8 mouse cellular contexts compared by ENCODE assay signal in genomic region chr2:92330840-92331239, GRCm38 (mm10). TPM values are rescaled to one million over a fixed set of nuclear protein-coding genes. Genes with fewer than 3 reads are reported as not detected.
A peak's percentile ranks its signal among the peaks of the same experiment; 100 is the strongest.
DNase-seq lines count a peak whose midpoint lies in the region; ATAC-seq and TF ChIP-seq lines count a peak whose summit lies in the region.

No protein-coding gene starts in this region.

- peak; percentile 42 for DNase-seq in kidney, adult 9 months
- DNase-seq in A20 (ENCODE audit: low read depth, low spot score) (peak; percentile 61), CH12.LX (ENCODE audit: extremely low read depth) (peak; percentile 38)
- DNase-seq in cerebellum, adult 8-10 months = peak; percentile 39
- peak; percentile 12 for DNase-seq in left cerebral cortex, postnatal 4 days
- peak; percentile 15 for DNase-seq in skeletal muscle tissue, adult 2 months (ENCODE audit: low read depth, low spot score)
- no peak for DNase-seq in frontal cortex, postnatal 25 days (ENCODE audit: low spot score in 2 of 2)

- TF ChIP-seq CTCF in CH12.LX (conservative IDR thresholded peaks at IDR 0.05 in 1 of 2, IDR thresholded peaks at IDR 0.05 in 1 of 2; ENCODE audit: low read depth in 2 of 2, low read length in 2 of 2) = peak; percentile 37 to 74; a peak in 3 of 4 replicates

- H3K4me1 ChIP-seq in kidney, embryonic 14.5 days (ENCODE audit: control insufficient read depth, insufficient read depth, low read length) = no peaks in the 10 kb centered on the region
- H3K4me1 ChIP-seq in CH12.LX (ENCODE audit: control insufficient read depth in 1 of 2, insufficient read depth in 2 of 2) = peaks cover 0 to 8% of the 10 kb centered on the region in 2 experiments; a peak in 1 of 4 replicates

- H3K9ac ChIP-seq in kidney, embryonic 14.5 days (ENCODE audit: low read depth, low read length) = no peak overlapping the region
- H3K9ac ChIP-seq in CH12.LX (ENCODE audit: insufficient read depth, low read depth) = no peak overlapping the region

- intact Hi-C loops in left cerebral cortex, postnatal 4 days (cut with DNase I) = loop anchor here (10.0 kb wide), 1 partner anchor 146 kb away; no protein-coding TSS in a partner anchor

- no peak for TF ChIP-seq POLR2A in CH12.LX (IDR thresholded peaks at IDR 0.05; ENCODE audit: low read depth, low read length)

- H3K4me2 ChIP-seq in kidney, embryonic 14.5 days (replicated peaks; ENCODE audit: low read depth, low read length) = no peak overlapping the region
- H3K4me2 ChIP-seq in CH12.LX (ENCODE audit: insufficient read depth, low read depth, poor library complexity, severe bottlenecking) = no peak overlapping the region

- no peak for TF ChIP-seq EP300 in CH12.LX (IDR thresholded peaks at IDR 0.05; ENCODE audit: low read length)

- no peak overlapping the region for H3K27ac ChIP-seq in kidney, embryonic 14.5 days (ENCODE audit: low read depth, low read length)
- H3K27ac ChIP-seq in CH12.LX (ENCODE audit: insufficient read depth, low read depth) = no peak overlapping the region

- peak; percentile 38 for TF ChIP-seq RAD21 in CH12.LX (IDR thresholded peaks at IDR 0.05; ENCODE audit: low read depth, low read length)

- no peaks in the 10 kb centered on the region for H3K9me3 ChIP-seq in kidney, embryonic 14.5 days (ENCODE audit: control insufficient read depth, low read length)
- no peaks in the 10 kb centered on the region for H3K9me3 ChIP-seq in CH12.LX (replicated peaks; ENCODE audit: low read length)

- no peaks in the 10 kb centered on the region for H3K27me3 ChIP-seq in kidney, embryonic 14.5 days (ENCODE audit: control insufficient read depth, insufficient read depth, low read length)
- H3K27me3 ChIP-seq in CH12.LX (replicated peaks) = no peaks in the 10 kb centered on the region

- H3K36me3 ChIP-seq in kidney, embryonic 14.5 days (ENCODE audit: control insufficient read depth, insufficient read depth, low read length) = peaks cover 74% of the 10 kb centered on the region
- H3K36me3 ChIP-seq in CH12.LX (replicated peaks in 1 of 2; ENCODE audit: control insufficient read depth in 1 of 2, insufficient read depth in 1 of 2, low read length in 1 of 2) = peaks cover 56 to 87% of the 10 kb centered on the region in 2 experiments

- H3K4me3 ChIP-seq in kidney, embryonic 14.5 days (ENCODE audit: low read length) = no peak overlapping the region
- no peak overlapping the region for H3K4me3 ChIP-seq in CH12.LX (replicated peaks in 1 of 3; ENCODE audit: low read depth in 2 of 3, low read length in 2 of 3, poor library complexity in 1 of 3)

- dilution Hi-C loops in CH12.LX (cut with MboI; ENCODE audit: extremely low pct_ligation_motif_present, extremely low pct_unique_long_range_greater_than_20kb, low sequenced_read_pairs) = no loop called here

- 57% methylated on average over 2 of the region's 2 CpGs for WGBS in kidney, embryonic 14.5 days

- in situ Hi-C loops in CH12.LX (cut with MboI; ENCODE audit: low pct_ligation_motif_present, low pct_unique_long_range_greater_than_20kb, low sequenced_read_pairs) = no loop called here

- no peak for ATAC-seq in kidney, embryonic 14.5 days (ENCODE audit: low FRiP score, low TSS enrichment)

- no peaks in the 10 kb centered on the region for H3K79me2 ChIP-seq in CH12.LX (replicated peaks; ENCODE audit: control insufficient read depth, extremely low read depth, insufficient read depth, poor library complexity, severe bottlenecking)

TF ChIP-seq in CH12.LX, 34 proteins besides CTCF, POLR2A, EP300 and RAD21:
- TF ChIP-seq MEF2A (IDR thresholded peaks at IDR 0.05; ENCODE audit: borderline replicate concordance, low read depth, low read length) (no peak), BHLHE40 (IDR thresholded peaks at IDR 0.05; ENCODE audit: low read depth, low read length) (no peak), MAX (IDR thresholded peaks at IDR 0.05; ENCODE audit: low read length) (no peak), PAX5 (IDR thresholded peaks at IDR 0.05; ENCODE audit: low read length) (no peak), MAFK (IDR thresholded peaks at IDR 0.05; ENCODE audit: insufficient replicate concordance, low read length) (no peak), SMC3 (IDR thresholded peaks at IDR 0.05; ENCODE audit: low read depth, low read length) (peak; percentile 61), RCOR1 (conservative IDR thresholded peaks at IDR 0.05; ENCODE audit: low read depth, low read length) (no peak)

RNA-seq across cellular contexts. Expression of gene Pex16, which starts 43.6 kb away (rescaled TPM):
- 21.3 and 22.7 TPM in 2 replicates for polyA plus RNA-seq in kidney, embryonic 14.5 days (2014; fragmentation: Nextera tagmentation; extraction: Ambion mirVana)
- total RNA-seq in CH12.LX (2012; rRNA removed) (35.1 and 44.0 TPM in 2 replicates), CH12.LX (2014; rRNA removed) (25.0 and 28.7 TPM in 2 replicates)
- polyA plus RNA-seq in CH12.LX (2012; ENCODE audit: insufficient read length, low read depth) = 36.6 and 37.2 TPM in 2 replicates
- total RNA-seq in left cerebral cortex, postnatal 4 days (2021) = 10 to 100 TPM; 34.0 to 34.5 TPM

RNA-seq across cellular contexts. Expression of gene Large2, which starts 43.8 kb away (rescaled TPM):
- 24.0 and 33.3 TPM in 2 replicates for polyA plus RNA-seq in kidney, embryonic 14.5 days (2014; fragmentation: Nextera tagmentation; extraction: Ambion mirVana)
- total RNA-seq in CH12.LX (2012; rRNA removed) (1.4 and 1.5 TPM in 2 replicates), CH12.LX (2014; rRNA removed) (0.19 TPM in 1 of 2 replicates, not detected in the other)
- polyA plus RNA-seq in CH12.LX (2012; ENCODE audit: insufficient read length, low read depth) = 0.45 and 0.89 TPM in 2 replicates
- total RNA-seq in left cerebral cortex, postnatal 4 days (2021) = under 1 TPM; 0.60 to 0.72 TPM

RNA-seq across cellular contexts. Expression of gene 1700029I15Rik, which starts 51.5 kb away (rescaled TPM):
- 2.1 and 2.5 TPM in 2 replicates for polyA plus RNA-seq in kidney, embryonic 14.5 days (2014; fragmentation: Nextera tagmentation; extraction: Ambion mirVana)
- total RNA-seq in CH12.LX (2012; rRNA removed) (2.9 and 3.4 TPM in 2 replicates), CH12.LX (2014; rRNA removed) (0.39 and 0.67 TPM in 2 replicates)
- polyA plus RNA-seq in CH12.LX (2012; ENCODE audit: insufficient read length, low read depth) = 3.0 and 5.0 TPM in 2 replicates
- 1 to 10 TPM; 2.8 to 3.2 TPM for total RNA-seq in left cerebral cortex, postnatal 4 days (2021)

Comparison
In these comparisons a context has a peak if more than half of its experiments do, and no peak if none do; other contexts are left out.
1. DNase-seq: peak in kidney, adult 9 months (single experiment), A20 (single experiment), CH12.LX (single experiment), cerebellum, adult 8-10 months (single experiment), left cerebral cortex, postnatal 4 days (single experiment) and skeletal muscle tissue, adult 2 months (single experiment); none in frontal cortex, postnatal 25 days (0 of 2).